Mouse (Mus musculus) spleen, adult 2 months (tissue): ENCODE data around the gene Map4k3. TPM values are rescaled to one million over a fixed set of nuclear protein-coding genes. Genes with fewer than 3 reads are reported as not detected.
A peak's percentile ranks its signal among the peaks of the same experiment; 100 is the strongest.

ENCODE experiments used
- DNase-seq, 2 experiments: peaks; one replicate each; pipeline versions ENCODE4 v3.0.0 to v3.0.0-alpha.2; 2012 to 2021; ENCODE audit warnings: low spot score in 2 of 2, low read depth in 1 of 2
- H3K27ac ChIP-seq: fragments of 200-500 bp; 2 replicates; pipeline ENCODE4 v1.5.1; 2012; ENCODE audit warnings: low read length, inconsistent platforms; ENCODE audit not compliant: insufficient read depth
- H3K27me3 ChIP-seq: fragments of 200-500 bp; 2 replicates; pipeline ENCODE4 v1.6.1; 2012; ENCODE audit warnings: mild to moderate bottlenecking, moderate library complexity, low read length, inconsistent platforms; ENCODE audit not compliant: control insufficient read depth, insufficient read depth
- H3K36me3 ChIP-seq: fragments of 200-500 bp; 2 replicates; pipeline ENCODE4 v1.6.1; 2012; ENCODE audit warnings: mild to moderate bottlenecking, low read length, inconsistent platforms; ENCODE audit not compliant: control insufficient read depth, insufficient read depth
- H3K4me1 ChIP-seq: fragments of 200-500 bp; 2 replicates; pipeline ENCODE4 v1.6.1; 2011; ENCODE audit warnings: inconsistent platforms; ENCODE audit not compliant: control insufficient read depth, insufficient read depth, insufficient read length
- H3K4me3 ChIP-seq: fragments of 200-500 bp; 2 replicates; pipeline ENCODE4 v1.5.1; 2011; ENCODE audit warnings: mild to moderate bottlenecking, inconsistent platforms; ENCODE audit not compliant: insufficient read depth, insufficient read length; ENCODE audit errors: extremely low read depth
- CTCF ChIP-seq: fragments of 200-500 bp; IDR thresholded peaks from 2 replicates; pipeline ENCODE4 v1.5.1; 2011; ENCODE audit warnings: mild to moderate bottlenecking, inconsistent platforms; ENCODE audit not compliant: insufficient read depth, insufficient read length, insufficient replicate concordance; ENCODE audit errors: extremely low read depth
- POLR2A ChIP-seq: fragments of 200-500 bp; IDR thresholded peaks from 2 replicates; pipeline ENCODE4 v1.6.1; 2011; ENCODE audit warnings: low read depth, low read length, inconsistent platforms
- WGBS: fragments of 180-500 bp; shearing (Covaris S2); methylation state at CpG from one replicate; pipeline ENCODE4 v1.1.7; 2018; 5-methylcytosine and 5-hydroxymethylcytosine counted together
- polyA plus RNA-seq: library from polyadenylated mRNA; depleted of rRNA; stranded (reverse); fragments of >200 nt; gene quantifications from 2 replicates; pipeline ENCODE4 v1.2.3, GENCODE M21; 2012

The Map4k3 gene
- polyA plus RNA-seq, 1 experiment: 4.3 TPM

GRCm38 (mm10) chr17:80729080-80729749 lies 930 bp upstream of the Map4k3 start:
- DNase-seq: no peak
- H3K27ac ChIP-seq: no peak overlapping the region
- no peaks in the 10 kb centered on the region for H3K36me3 ChIP-seq
- TF ChIP-seq CTCF (no peak), POLR2A (no peak)
- WGBS: 68% methylated on average over 9 of the region's 9 CpGs
- H3K27me3 ChIP-seq: peaks cover 5% of the 10 kb centered on the region; the same call in 1 of the 2 replicates
- H3K4me1 ChIP-seq: peaks cover 3% of the 10 kb centered on the region; the same call in 1 of the 2 replicates
- no peak overlapping the region for H3K4me3 ChIP-seq

- H3K36me3 ChIP-seq: no peaks in the 10 kb centered on the region
- H3K27ac ChIP-seq: peak overlapping the region; percentile 61
- H3K4me3 ChIP-seq: peak overlapping the region; percentile 80
- TF ChIP-seq POLR2A: no peak
- TF ChIP-seq CTCF: no peak
- H3K4me1 ChIP-seq: peaks cover 3% of the 10 kb centered on the region; the same call in 1 of the 2 replicates
- H3K27me3 ChIP-seq: peaks cover 5% of the 10 kb centered on the region; the same call in 1 of the 2 replicates
- WGBS: under 1% methylated on average over 53 of the region's 54 CpGs
- peak in 1 of 2 experiments; percentile 28 for DNase-seq
These were observed 839 bp downstream of the Map4k3 start for GRCm38 (mm10) chr17:80727341-80727951.

- Histone ChIP-seq H3K27me3 (peaks cover 5% of the 10 kb centered on the region; the same call in 1 of the 2 replicates), H3K36me3 (no peaks in the 10 kb centered on the region), H3K27ac (no peak overlapping the region), H3K4me3 (peak overlapping the region; percentile 12; the same call in 1 of the 2 replicates), H3K4me1 (peaks cover 3% of the 10 kb centered on the region; the same call in 1 of the 2 replicates)
- DNase-seq: no peak
- 44% methylated on average over 8 of the region's 8 CpGs for WGBS
- no peak for TF ChIP-seq CTCF
- no peak for TF ChIP-seq POLR2A
These were observed 1.5 kb downstream of the Map4k3 start for GRCm38 (mm10) chr17:80726821-80727220.

- no peak overlapping the region for H3K27ac ChIP-seq
These were observed 5.2 kb downstream of the Map4k3 start for GRCm38 (mm10) chr17:80723092-80723491.

GRCm38 (mm10) chr17:80721670-80722069 lies 6.6 kb downstream of the Map4k3 start:
- TF ChIP-seq POLR2A (no peak), CTCF (no peak)
- no peak for DNase-seq
- Histone ChIP-seq H3K4me1 (peaks cover 2% of the 10 kb centered on the region; the same call in 1 of the 2 replicates), H3K4me3 (no peak overlapping the region), H3K36me3 (no peaks in the 10 kb centered on the region), H3K27ac (no peak overlapping the region), H3K27me3 (no peaks in the 10 kb centered on the region)
- WGBS: 84% methylated on average over 7 of the region's 7 CpGs

More at GRCm38 (mm10) chr17:80723092-80723491, 5.2 kb downstream of the Map4k3 start:
- DNase-seq: no peak
- Histone ChIP-seq H3K36me3 (no peaks in the 10 kb centered on the region), H3K4me3 (no peak overlapping the region), H3K27me3 (peaks cover 5% of the 10 kb centered on the region; the same call in 1 of the 2 replicates), H3K4me1 (peaks cover 5% of the 10 kb centered on the region; the same call in 1 of the 2 replicates)
- TF ChIP-seq POLR2A (no peak), CTCF (no peak)
- 87% methylated on average over 6 of the region's 6 CpGs for WGBS

GRCm38 (mm10) chr17:80719309-80719708 lies 9.0 kb downstream of the Map4k3 start:
- no peak for TF ChIP-seq POLR2A
- no peak for TF ChIP-seq CTCF
- 51% methylated on average over 5 of the region's 5 CpGs for WGBS
- no peaks in the 10 kb centered on the region for H3K27me3 ChIP-seq
- H3K4me1 ChIP-seq: peaks cover 2% of the 10 kb centered on the region; the same call in 1 of the 2 replicates
- no peak overlapping the region for H3K4me3 ChIP-seq
- no peaks in the 10 kb centered on the region for H3K36me3 ChIP-seq
- no peak overlapping the region for H3K27ac ChIP-seq
- no peak for DNase-seq

- no peak for DNase-seq
These were observed 10.0 kb downstream of the Map4k3 start for GRCm38 (mm10) chr17:80718243-80718642.

More at GRCm38 (mm10) chr17:80718243-80718642, 10.0 kb downstream of the Map4k3 start:
- Histone ChIP-seq H3K4me3 (no peak overlapping the region), H3K36me3 (no peaks in the 10 kb centered on the region), H3K27me3 (no peaks in the 10 kb centered on the region), H3K4me1 (peaks cover 2% of the 10 kb centered on the region; the same call in 1 of the 2 replicates), H3K27ac (peak overlapping the region; percentile 41; the same call in 1 of the 2 replicates)
- TF ChIP-seq POLR2A: no peak
- TF ChIP-seq CTCF: no peak
- whole genome bisulfite sequencing: 54% methylated on average over 5 of the region's 5 CpGs
